Mouse (Mus musculus) hindbrain, embryonic 10.5 days (tissue): Measurements from ENCODE around the gene Slc6a15. TPM values are rescaled to one million over a fixed set of nuclear protein-coding genes. Genes with fewer than 3 reads are reported as not detected.

Source experiments
- DNase-seq: peaks from one replicate; pipeline ENCODE4 v3.0.0-alpha.2; 2017; ENCODE audit warnings: low spot score
- H3K27ac ChIP-seq: fragments of 300-500 bp; sonication (generic); 2 replicates; pipeline ENCODE4 v1.5.1; 2016; ENCODE audit warnings: mild to moderate bottlenecking, moderate library complexity
- H3K27me3 ChIP-seq: fragments of 300-500 bp; sonication (generic); 2 replicates; pipeline ENCODE4 v1.6.1; 2016; ENCODE audit warnings: mild to moderate bottlenecking; ENCODE audit not compliant: poor library complexity, insufficient read depth, severe bottlenecking
- H3K36me3 ChIP-seq: fragments of 300-500 bp; sonication (generic); 2 replicates; pipeline ENCODE4 v1.6.1; 2016; ENCODE audit warnings: mild to moderate bottlenecking, moderate library complexity
- H3K4me1 ChIP-seq: fragments of 300-500 bp; sonication (generic); replicated peaks from 2 replicates; pipeline ENCODE4 v1.6.1; 2016; ENCODE audit warnings: mild to moderate bottlenecking
- H3K4me3 ChIP-seq: fragments of 300-500 bp; sonication (generic); 2 replicates; pipeline ENCODE4 v1.5.1; 2016; ENCODE audit warnings: mild to moderate bottlenecking, moderate library complexity
- H3K9me3 ChIP-seq: fragments of 300-500 bp; sonication (generic); 2 replicates; pipeline ENCODE4 v1.6.1; 2016; ENCODE audit warnings: mild to moderate bottlenecking, moderate library complexity
- WGBS: fragments of 180-500 bp; shearing (Covaris S2); methylation state at CpG from one replicate; pipeline ENCODE4 v1.1.7; 2016; 5-methylcytosine and 5-hydroxymethylcytosine counted together
- polyA plus RNA-seq: library from polyadenylated mRNA; unstranded; fragments of >200 nt; fragmentation: Nextera tagmentation; extraction: Ambion mirVana; gene quantifications from 2 replicates; pipeline ENCODE4 v1.2.1, GENCODE M21; 2016

Gene Slc6a15
- polyA plus RNA-seq, 1 experiment from 2014 or later, result 12.7 TPM

- H3K27me3 ChIP-seq, result no peaks in the 10 kb centered on the region
- DNase-seq, result no peak
- no peak overlapping the region for H3K4me3 ChIP-seq
- H3K36me3 ChIP-seq, result no peaks in the 10 kb centered on the region
- H3K9me3 ChIP-seq, result no peaks in the 10 kb centered on the region
- 90% methylated on average over 1 of the region's 1 CpGs for WGBS
- H3K27ac ChIP-seq, result no peak overlapping the region
- H3K4me1 ChIP-seq, result no peaks in the 10 kb centered on the region
Measured at GRCm38 (mm10) chr10:103457896-103458295, 90.3 kb downstream of the Slc6a15 start.

Other genes starting within 250 kb of the Slc6a15 start
- gene Lrriq1, start 131.5 kb upstream of the Slc6a15 start, polyA plus RNA-seq, result 2.3 and 2.8 TPM in 2 replicates